Mouse (Mus musculus): ENCODE data around the gene Pglyrp3.
"Not testable (repeated sequence)": the region's sequence is repeated elsewhere in the genome, so short reads cannot be mapped to it uniquely, and the experiment has no call there.

DNA sequence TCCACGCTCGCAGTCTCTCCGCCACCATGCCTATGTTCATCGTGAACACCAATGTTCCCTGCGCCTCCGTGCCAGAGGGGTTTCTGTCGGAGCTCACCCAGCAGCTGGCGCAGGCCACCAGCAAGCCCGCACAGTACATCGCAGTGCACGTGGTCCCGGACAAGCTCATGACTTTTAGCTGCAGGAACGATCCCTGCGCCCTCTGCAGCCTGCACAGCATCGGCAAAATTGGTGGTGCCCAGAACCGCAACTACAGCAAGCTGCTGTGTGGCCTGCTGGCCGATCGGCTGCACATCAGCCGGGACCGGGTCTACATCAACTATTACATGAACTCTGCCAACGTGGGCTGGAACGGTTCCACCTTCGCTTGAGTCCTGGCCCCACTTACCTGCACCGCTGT lies 10.2 kb downstream of the Pglyrp3 start:
- not testable (repeated sequence) for TF ChIP-seq POLR2A (IDR thresholded peaks at IDR 0.05; ENCODE audit: low read depth, low read length); CTCF (IDR thresholded peaks at IDR 0.05; ENCODE audit: extremely low read depth, insufficient read depth, insufficient read length, insufficient replicate concordance)

All from spleen, adult 2 months (tissue).